ENCODE assay signal across 8 mouse cellular contexts in the genomic region with DNA sequence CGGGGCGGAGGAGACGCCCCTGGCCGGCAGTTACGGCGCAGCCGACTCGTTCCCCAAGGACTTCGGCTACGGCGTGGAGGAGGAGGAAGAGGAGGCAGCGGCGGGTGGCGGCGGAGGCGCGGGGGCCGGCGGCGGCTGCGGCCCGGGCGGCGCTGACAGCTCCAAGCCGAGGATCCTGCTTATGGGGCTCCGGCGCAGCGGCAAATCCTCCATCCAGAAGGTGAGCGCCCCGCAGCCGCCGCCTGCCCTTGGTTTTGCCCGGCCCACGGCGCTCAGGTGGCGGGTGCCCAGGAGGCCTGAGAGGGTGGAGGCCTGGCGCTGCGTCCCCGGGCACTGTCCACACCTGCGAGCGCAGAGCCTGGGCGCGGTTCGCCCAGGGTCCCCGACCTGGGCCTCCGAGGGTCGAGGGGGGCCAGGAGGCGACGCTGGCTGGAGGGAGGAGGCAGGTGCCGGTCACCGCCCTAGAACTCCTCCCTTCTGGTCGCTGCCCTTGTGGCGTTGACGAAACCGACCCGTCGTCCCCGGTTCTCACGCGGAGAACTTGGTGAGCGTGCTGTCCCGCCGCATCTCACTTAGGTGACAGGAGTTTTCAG. TPM values are rescaled to one million over a fixed set of nuclear protein-coding genes. Genes with fewer than 3 reads are reported as not detected.
DNase-seq lines count a peak whose midpoint lies in the region; ATAC-seq and TF ChIP-seq lines count a peak whose summit lies in the region.

A gene (minus strand): TSS at position 475 of the 593 bp plus-strand sequence.

- intact Hi-C loops in left cerebral cortex, adult 2 months (cut with DNase I): loop anchor here (5.0 kb wide), 1 partner anchor 170 kb away; no protein-coding TSS in a partner anchor
- intact Hi-C loops in left cerebral cortex, postnatal 4 days (cut with DNase I): no loop called here

- H3K4me2 ChIP-seq in forebrain, embryonic 15.5 days (replicated peaks): peak within 1 kb of the TSS; percentile 93
- peak within 1 kb of the TSS; percentile 73 for H3K4me2 ChIP-seq in intestine, embryonic 14.5 days (ENCODE audit: low read length)
- H3K4me2 ChIP-seq in lung, embryonic 15.5 days: peak within 1 kb of the TSS; percentile 86

- H3K4me1 ChIP-seq in forebrain, embryonic 15.5 days: peaks cover 30% of the 10 kb centered on the region
- peaks cover 9% of the 10 kb centered on the region for H3K4me1 ChIP-seq in intestine, embryonic 14.5 days (replicated peaks; ENCODE audit: control insufficient read depth, insufficient read depth, low read length)
- peaks cover 19% of the 10 kb centered on the region for H3K4me1 ChIP-seq in lung, embryonic 15.5 days
- no peaks in the 10 kb centered on the region; the same call in 1 of the 2 replicates for H3K4me1 ChIP-seq in spleen, adult 2 months (ENCODE audit: control insufficient read depth, insufficient read depth, insufficient read length)

- no peak for TF ChIP-seq POLR2A in spleen, adult 2 months (IDR thresholded peaks at IDR 0.05; ENCODE audit: low read depth, low read length)

- ATAC-seq in forebrain, embryonic 15.5 days (replicated peaks): peak; percentile 32
- peak; percentile 57 for ATAC-seq in intestine, embryonic 14.5 days (replicated peaks; ENCODE audit: low FRiP score, low TSS enrichment, low read depth)
- peak; percentile 60; the same call in 1 of the 2 replicates for ATAC-seq in lung, embryonic 15.5 days (ENCODE audit: borderline replicate concordance, extremely low read depth, low FRiP score, low TSS enrichment)

- peak within 1 kb of the TSS; percentile 96 for H3K9ac ChIP-seq in forebrain, embryonic 15.5 days (replicated peaks)
- peak within 1 kb of the TSS; percentile 82 for H3K9ac ChIP-seq in intestine, embryonic 14.5 days (ENCODE audit: low read length)
- H3K9ac ChIP-seq in lung, embryonic 15.5 days: peak within 1 kb of the TSS; percentile 91

- peak within 1 kb of the TSS; percentile 93 for H3K4me3 ChIP-seq in left cerebral cortex, adult 2 months
- peak within 1 kb of the TSS; percentile 100 for H3K4me3 ChIP-seq in forebrain, embryonic 15.5 days
- H3K4me3 ChIP-seq in intestine, embryonic 14.5 days (ENCODE audit: low read depth, low read length): peak within 1 kb of the TSS; percentile 95
- peak within 1 kb of the TSS; percentile 90 for H3K4me3 ChIP-seq in lung, embryonic 15.5 days
- peak within 1 kb of the TSS; percentile 96 for H3K4me3 ChIP-seq in spleen, adult 2 months (ENCODE audit: extremely low read depth, insufficient read depth, insufficient read length)

- no peaks in the 10 kb centered on the region for H3K27me3 ChIP-seq in forebrain, embryonic 15.5 days
- no peaks in the 10 kb centered on the region for H3K27me3 ChIP-seq in intestine, embryonic 14.5 days (replicated peaks; ENCODE audit: control insufficient read depth, insufficient read depth, low read length)
- H3K27me3 ChIP-seq in lung, embryonic 15.5 days: no peaks in the 10 kb centered on the region
- H3K27me3 ChIP-seq in spleen, adult 2 months (ENCODE audit: control insufficient read depth, insufficient read depth, low read length): no peaks in the 10 kb centered on the region

- no peaks in the 10 kb centered on the region for H3K9me3 ChIP-seq in forebrain, embryonic 15.5 days
- no peaks in the 10 kb centered on the region for H3K9me3 ChIP-seq in intestine, embryonic 14.5 days (ENCODE audit: control insufficient read depth, low read length)
- no peaks in the 10 kb centered on the region for H3K9me3 ChIP-seq in lung, embryonic 15.5 days

- no peak for TF ChIP-seq CTCF in left cerebral cortex, adult 2 months (IDR thresholded peaks at IDR 0.05)
- no peak for TF ChIP-seq CTCF in spleen, adult 2 months (IDR thresholded peaks at IDR 0.05; ENCODE audit: extremely low read depth, insufficient read depth, insufficient read length, insufficient replicate concordance)

- WGBS in forebrain, embryonic 15.5 days: under 1% methylated on average over 46 of the region's 63 CpGs
- under 1% methylated on average over 56 of the region's 63 CpGs for WGBS in intestine, embryonic 14.5 days
- WGBS in lung, embryonic 15.5 days: under 1% methylated on average over 60 of the region's 63 CpGs
- under 1% methylated on average over 63 of the region's 63 CpGs for WGBS in spleen, adult 2 months

- DNase-seq in left cerebral cortex, adult 2 months (ENCODE audit: extremely low spot score in 1 of 2, low spot score in 2 of 2): no peak
- DNase-seq in left cerebral cortex, postnatal 4 days: no peak
- DNase-seq in adipocyte (ENCODE audit: low spot score): peak; percentile 42
- no peak for DNase-seq in intestine, embryonic 14.5 days (ENCODE audit: low spot score)
- peak in 1 of 2 experiments; percentile 13 for DNase-seq in spleen, adult 2 months (ENCODE audit: low read depth in 1 of 2, low spot score in 2 of 2)
- DNase-seq in frontal cortex, postnatal 14 days (ENCODE audit: low spot score in 2 of 2): no peak

- H3K36me3 ChIP-seq in forebrain, embryonic 15.5 days: peaks cover 21% of the 10 kb centered on the region
- H3K36me3 ChIP-seq in intestine, embryonic 14.5 days (ENCODE audit: control insufficient read depth, insufficient read depth, low read length): peaks cover 33% of the 10 kb centered on the region
- peaks cover 28% of the 10 kb centered on the region for H3K36me3 ChIP-seq in lung, embryonic 15.5 days
- peaks cover 14% of the 10 kb centered on the region for H3K36me3 ChIP-seq in spleen, adult 2 months (ENCODE audit: control insufficient read depth, insufficient read depth, low read length)

- H3K27ac ChIP-seq in left cerebral cortex, adult 2 months: peak within 1 kb of the TSS; percentile 94
- peak within 1 kb of the TSS; percentile 85 for H3K27ac ChIP-seq in forebrain, embryonic 15.5 days (replicated peaks)
- peak within 1 kb of the TSS; percentile 73 for H3K27ac ChIP-seq in intestine, embryonic 14.5 days (ENCODE audit: low read depth)
- peak within 1 kb of the TSS; percentile 74 for H3K27ac ChIP-seq in lung, embryonic 15.5 days
- peak within 1 kb of the TSS; percentile 79 for H3K27ac ChIP-seq in spleen, adult 2 months (ENCODE audit: insufficient read depth, low read length)

RNA-seq across cellular contexts. Expression of the gene that starts here (rescaled TPM):
- not detected for total RNA-seq in left cerebral cortex, adult 2 months (2021)
- total RNA-seq in left cerebral cortex, postnatal 4 days (2021): not detected
- polyA plus RNA-seq in forebrain, embryonic 15.5 days (2015; fragmentation: Nextera tagmentation; extraction: Ambion mirVana): not detected in 2 replicates
- polyA plus RNA-seq in intestine, embryonic 14.5 days (2014; fragmentation: Nextera tagmentation; extraction: Ambion mirVana): 0.48 TPM in 1 of 2 replicates, not detected in the other
- polyA plus RNA-seq in lung, embryonic 15.5 days (2015; fragmentation: Nextera tagmentation; extraction: Ambion mirVana): not detected in 2 replicates
- not detected in 2 replicates for polyA plus RNA-seq in spleen, adult 2 months (2012; rRNA removed)

Comparison
In these comparisons a context has a peak if more than half of its experiments do, and no peak if none do; other contexts are left out.
1. Peak in ATAC-seq, H3K4me3 ChIP-seq, H3K27ac ChIP-seq, H3K9ac ChIP-seq and H3K4me2 ChIP-seq in forebrain, embryonic 15.5 days; RNA of the gene not detected or under 1 TPM.
2. Peak in ATAC-seq, H3K4me3 ChIP-seq, H3K27ac ChIP-seq, H3K9ac ChIP-seq and H3K4me2 ChIP-seq in intestine, embryonic 14.5 days; RNA of the gene not detected or under 1 TPM.
3. Peak in ATAC-seq, H3K4me3 ChIP-seq, H3K27ac ChIP-seq, H3K9ac ChIP-seq and H3K4me2 ChIP-seq in lung, embryonic 15.5 days; RNA of the gene not detected or under 1 TPM.